In genomic region chr17:51177923-51178322, GRCm38 (mm10) we compare ENCODE assay signal across 8 mouse cellular contexts. TPM values are rescaled to one million over a fixed set of nuclear protein-coding genes. Genes with fewer than 3 reads are reported as not detected.
A peak's percentile ranks its signal among the peaks of the same experiment; 100 is the strongest.
DNase-seq lines count a peak whose midpoint lies in the region; ATAC-seq and TF ChIP-seq lines count a peak whose summit lies in the region.

No protein-coding gene starts in this region.

- H3K4me3 ChIP-seq in layer of hippocampus, adult 2 months: peak overlapping the region; percentile 87
- peak overlapping the region; percentile 68 for H3K4me3 ChIP-seq in embryonic facial prominence, embryonic 12.5 days
- peak overlapping the region; percentile 85 for H3K4me3 ChIP-seq in hindbrain, embryonic 15.5 days
- H3K4me3 ChIP-seq in midbrain, embryonic 10.5 days: peak overlapping the region; percentile 87

- ATAC-seq in embryonic facial prominence, embryonic 12.5 days (ENCODE audit: insufficient number of reproducible peaks, insufficient read depth, low FRiP score, low TSS enrichment): no peak
- no peak for ATAC-seq in hindbrain, embryonic 15.5 days (ENCODE audit: low FRiP score, low read depth)

- H3K36me3 ChIP-seq in embryonic facial prominence, embryonic 12.5 days: no peaks in the 10 kb centered on the region
- no peaks in the 10 kb centered on the region for H3K36me3 ChIP-seq in hindbrain, embryonic 15.5 days
- no peaks in the 10 kb centered on the region for H3K36me3 ChIP-seq in midbrain, embryonic 10.5 days

- H3K9me3 ChIP-seq in embryonic facial prominence, embryonic 12.5 days: no peaks in the 10 kb centered on the region
- no peaks in the 10 kb centered on the region for H3K9me3 ChIP-seq in hindbrain, embryonic 15.5 days
- no peaks in the 10 kb centered on the region for H3K9me3 ChIP-seq in midbrain, embryonic 10.5 days (replicated peaks)

- no peaks in the 10 kb centered on the region for H3K27me3 ChIP-seq in embryonic facial prominence, embryonic 12.5 days
- no peaks in the 10 kb centered on the region for H3K27me3 ChIP-seq in hindbrain, embryonic 15.5 days
- H3K27me3 ChIP-seq in midbrain, embryonic 10.5 days (ENCODE audit: low read depth, poor library complexity, severe bottlenecking): no peaks in the 10 kb centered on the region

- TF ChIP-seq CTCF in layer of hippocampus, adult 2 months (conservative IDR thresholded peaks at IDR 0.05): no peak

- peak overlapping the region; percentile 99 for H3K27ac ChIP-seq in layer of hippocampus, adult 2 months
- peak overlapping the region; percentile 96 for H3K27ac ChIP-seq in embryonic facial prominence, embryonic 12.5 days
- peak overlapping the region; percentile 99 for H3K27ac ChIP-seq in hindbrain, embryonic 15.5 days (replicated peaks)
- peak overlapping the region; percentile 99 for H3K27ac ChIP-seq in midbrain, embryonic 10.5 days (replicated peaks)

- no peak for DNase-seq in layer of hippocampus, adult 2 months (ENCODE audit: low spot score in 2 of 2)
- no peak for DNase-seq in layer of hippocampus, adult 9-10 months (ENCODE audit: low spot score)
- no peak for DNase-seq in midbrain, embryonic 10.5 days (ENCODE audit: low spot score)
- no peak for DNase-seq in gastrocnemius, adult 8-10 months (ENCODE audit: low spot score in 2 of 2)
- no peak for DNase-seq in left cerebral cortex, adult 9 months (ENCODE audit: low spot score in 2 of 2)
- DNase-seq in right cerebral cortex, adult 2 months (ENCODE audit: low spot score in 2 of 2): no peak

- peak overlapping the region; percentile 58 for H3K4me2 ChIP-seq in embryonic facial prominence, embryonic 12.5 days (replicated peaks)
- peak overlapping the region; percentile 73 for H3K4me2 ChIP-seq in hindbrain, embryonic 15.5 days

- H3K4me1 ChIP-seq in embryonic facial prominence, embryonic 12.5 days: peaks cover 9% of the 10 kb centered on the region; the same call in 1 of the 2 replicates
- H3K4me1 ChIP-seq in hindbrain, embryonic 15.5 days (replicated peaks): peaks cover 9% of the 10 kb centered on the region
- peaks cover 12% of the 10 kb centered on the region for H3K4me1 ChIP-seq in midbrain, embryonic 10.5 days

- 52% methylated on average over 6 of the region's 6 CpGs for WGBS in embryonic facial prominence, embryonic 12.5 days
- WGBS in hindbrain, embryonic 15.5 days: 64% methylated on average over 6 of the region's 6 CpGs
- WGBS in midbrain, embryonic 10.5 days: 66% methylated on average over 6 of the region's 6 CpGs

- peak overlapping the region; percentile 93 for H3K9ac ChIP-seq in embryonic facial prominence, embryonic 12.5 days
- H3K9ac ChIP-seq in hindbrain, embryonic 15.5 days: peak overlapping the region; percentile 98

RNA-seq across cellular contexts. Expression of gene Tbc1d5, which starts 1.2 kb away (rescaled TPM):
- 10 to 100 TPM; 26.1 to 27.0 TPM for total RNA-seq in layer of hippocampus, adult 2 months (2021)
- 10.9 and 13.0 TPM in 2 replicates for polyA plus RNA-seq in embryonic facial prominence, embryonic 12.5 days (2016; fragmentation: Nextera tagmentation; extraction: Ambion mirVana)
- 8.6 and 10.1 TPM in 2 replicates for polyA plus RNA-seq in hindbrain, embryonic 15.5 days (2015; fragmentation: Nextera tagmentation; extraction: Ambion mirVana)
- 10.8 and 12.3 TPM in 2 replicates for polyA plus RNA-seq in midbrain, embryonic 10.5 days (2016; fragmentation: Nextera tagmentation; extraction: Ambion mirVana)
- total RNA-seq in gastrocnemius, adult 8-10 months (2022): 1 to 10 TPM; 7.2 to 8.8 (median 7.7) TPM
